Mouse (Mus musculus) midbrain, postnatal 0 days (tissue): ENCODE data around the gene Slmap. TPM values are rescaled to one million over a fixed set of nuclear protein-coding genes. Genes with fewer than 3 reads are reported as not detected.

ENCODE experiments used
- ATAC-seq: fragments of 200-750 bp; cut with Nextera tagmentation; 2 replicates; pipeline ENCODE4 v1.8.0; 2017; ENCODE audit warnings: moderate number of reproducible peaks, mild to moderate bottlenecking, moderate TSS enrichment, moderate library complexity; ENCODE audit not compliant: low FRiP score
- DNase-seq: peaks from one replicate; pipeline ENCODE4 v3.0.0-alpha.2; 2015; ENCODE audit warnings: low spot score
- H3K27ac ChIP-seq: fragments of 300-500 bp; sonication (generic); 2 replicates; pipeline ENCODE4 v1.5.1; 2014; ENCODE audit warnings: low read depth, mild to moderate bottlenecking, low read length, mixed read lengths
- H3K27me3 ChIP-seq: fragments of 300-500 bp; sonication (generic); 2 replicates; pipeline ENCODE4 v1.6.1; 2014; ENCODE audit warnings: low read length, control low read depth, mixed read lengths; ENCODE audit not compliant: insufficient read depth
- H3K36me3 ChIP-seq: fragments of 300-500 bp; sonication (generic); 2 replicates; pipeline ENCODE4 v1.6.1; 2014; ENCODE audit warnings: low read length, control low read depth, mixed read lengths; ENCODE audit not compliant: insufficient read depth
- H3K4me1 ChIP-seq: fragments of 300-500 bp; sonication (generic); 2 replicates; pipeline ENCODE4 v1.6.1; 2014; ENCODE audit warnings: mild to moderate bottlenecking, control low read depth, antibody characterized with exemption, low read length, mixed read lengths; ENCODE audit not compliant: insufficient read depth
- H3K4me2 ChIP-seq: fragments of 300-500 bp; sonication (generic); 2 replicates; pipeline ENCODE4 v1.6.1; 2014; ENCODE audit warnings: low read depth, mild to moderate bottlenecking, low read length, mixed read lengths; ENCODE audit not compliant: poor library complexity, severe bottlenecking
- H3K4me3 ChIP-seq: fragments of 300-500 bp; sonication (generic); 2 replicates; pipeline ENCODE4 v1.5.1; 2014; ENCODE audit warnings: low read depth, mild to moderate bottlenecking, low read length, moderate library complexity
- H3K9ac ChIP-seq: fragments of 300-500 bp; sonication (generic); replicated peaks from 2 replicates; pipeline ENCODE4 v1.6.1; 2014; ENCODE audit warnings: mild to moderate bottlenecking, low read length, moderate library complexity, mixed read lengths; ENCODE audit not compliant: poor library complexity, severe bottlenecking
- H3K9me3 ChIP-seq: fragments of 300-500 bp; sonication (generic); 2 replicates; pipeline ENCODE4 v1.6.1; 2016; ENCODE audit warnings: low read length, control low read depth
- CTCF ChIP-seq: IDR thresholded peaks from 2 replicates; pipeline ENCODE4 v1.5.1; 2016; ENCODE audit warnings: antibody characterized with exemption, mild to moderate bottlenecking
- WGBS: fragments of 180-500 bp; shearing (Covaris S2); extraction: QIAGEN DNeasy Blood & Tissue Kit; methylation state at CpG from one replicate; pipeline ENCODE4 v1.1.7; 2014; 5-methylcytosine and 5-hydroxymethylcytosine counted together
- polyA plus RNA-seq: library from polyadenylated mRNA; unstranded; fragments of >200 nt; fragmentation: Nextera tagmentation; extraction: Ambion mirVana; gene quantifications from 2 replicates; pipeline ENCODE4 v1.2.1, GENCODE M21; 2015
- total RNA-seq: library from RNA; depleted of rRNA; stranded (reverse); fragments of >200 nt; gene quantifications from 2 replicates; pipeline ENCODE4 v1.2.3, GENCODE M21; 2014; rRNA removed

The Slmap gene
- total and polyA plus RNA-seq, 2 experiments from 2014 or later = 11.1 to 23.2 TPM

DNA sequence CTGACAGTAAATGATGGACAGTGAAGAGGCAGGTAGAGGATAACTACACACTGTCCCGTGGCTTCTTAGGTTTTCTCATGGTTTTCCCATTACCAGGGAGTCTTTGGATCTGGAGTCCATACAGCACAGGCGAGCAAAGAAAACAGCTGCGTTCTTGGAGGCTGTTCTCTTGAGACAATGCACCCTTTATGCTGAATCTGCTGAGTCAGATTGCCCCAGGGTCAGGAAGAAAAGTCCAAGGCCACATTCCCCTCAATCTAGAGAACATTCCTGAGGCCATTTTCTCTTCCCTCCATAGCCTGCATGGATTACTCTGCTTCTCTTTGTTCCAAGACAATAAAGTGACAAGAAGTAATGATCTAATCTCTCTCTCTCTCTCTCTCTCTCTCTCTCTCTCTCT lies 155.7 kb downstream of the Slmap start:
- Histone ChIP-seq H3K27ac (no peak overlapping the region), H3K36me3 (no peaks in the 10 kb centered on the region), H3K9ac (no peak overlapping the region), H3K4me2 (no peak overlapping the region), H3K4me3 (no peak overlapping the region), H3K9me3 (no peaks in the 10 kb centered on the region), H3K27me3 (no peaks in the 10 kb centered on the region), H3K4me1 (no peaks in the 10 kb centered on the region)
- no peak for TF ChIP-seq CTCF
- DNase-seq (no peak), ATAC-seq (no peak)
- 31% methylated on average over 3 of the region's 3 CpGs for WGBS

GRCm38 (mm10) chr14:26376652-26377051 lies 158.1 kb downstream of the Slmap start:
- H3K4me3 ChIP-seq = no peak overlapping the region
- DNase-seq = peak; percentile 64
- no peak for ATAC-seq
- H3K36me3 ChIP-seq = no peaks in the 10 kb centered on the region
- H3K27ac ChIP-seq = no peak overlapping the region
- peak; percentile 84 for TF ChIP-seq CTCF
- H3K9ac ChIP-seq = no peak overlapping the region
- no peak overlapping the region for H3K4me2 ChIP-seq
- no peaks in the 10 kb centered on the region for H3K27me3 ChIP-seq
- 5% methylated on average over 2 of the region's 2 CpGs for WGBS
- H3K9me3 ChIP-seq = no peaks in the 10 kb centered on the region
- H3K4me1 ChIP-seq = no peaks in the 10 kb centered on the region

Other genes starting within 250 kb of the Slmap start
- gene Dennd6a, start 38.9 kb upstream of the Slmap start, total RNA-seq = 26.1 and 26.6 TPM in 2 replicates
- 9.5 and 9.7 TPM in 2 replicates for gene Dennd6a, start 38.9 kb upstream of the Slmap start, polyA plus RNA-seq
- gene Arf4, start 103.1 kb upstream of the Slmap start, total RNA-seq = 149 and 182 TPM in 2 replicates
- 404 TPM in 2 replicates for gene Arf4, start 103.1 kb upstream of the Slmap start, polyA plus RNA-seq
- gene Pde12, start 135.0 kb upstream of the Slmap start, total RNA-seq = 16.7 and 19.8 TPM in 2 replicates
- gene Pde12, start 135.0 kb upstream of the Slmap start, polyA plus RNA-seq = 10.2 and 10.5 TPM in 2 replicates
- 0.60 and 0.66 TPM in 2 replicates for gene Dnah12, start 158.3 kb upstream of the Slmap start, total RNA-seq
- gene Dnah12, start 158.3 kb upstream of the Slmap start, polyA plus RNA-seq = 0.13 and 0.21 TPM in 2 replicates